ENCODE assay signal across 8 mouse cellular contexts in the genomic region with DNA sequence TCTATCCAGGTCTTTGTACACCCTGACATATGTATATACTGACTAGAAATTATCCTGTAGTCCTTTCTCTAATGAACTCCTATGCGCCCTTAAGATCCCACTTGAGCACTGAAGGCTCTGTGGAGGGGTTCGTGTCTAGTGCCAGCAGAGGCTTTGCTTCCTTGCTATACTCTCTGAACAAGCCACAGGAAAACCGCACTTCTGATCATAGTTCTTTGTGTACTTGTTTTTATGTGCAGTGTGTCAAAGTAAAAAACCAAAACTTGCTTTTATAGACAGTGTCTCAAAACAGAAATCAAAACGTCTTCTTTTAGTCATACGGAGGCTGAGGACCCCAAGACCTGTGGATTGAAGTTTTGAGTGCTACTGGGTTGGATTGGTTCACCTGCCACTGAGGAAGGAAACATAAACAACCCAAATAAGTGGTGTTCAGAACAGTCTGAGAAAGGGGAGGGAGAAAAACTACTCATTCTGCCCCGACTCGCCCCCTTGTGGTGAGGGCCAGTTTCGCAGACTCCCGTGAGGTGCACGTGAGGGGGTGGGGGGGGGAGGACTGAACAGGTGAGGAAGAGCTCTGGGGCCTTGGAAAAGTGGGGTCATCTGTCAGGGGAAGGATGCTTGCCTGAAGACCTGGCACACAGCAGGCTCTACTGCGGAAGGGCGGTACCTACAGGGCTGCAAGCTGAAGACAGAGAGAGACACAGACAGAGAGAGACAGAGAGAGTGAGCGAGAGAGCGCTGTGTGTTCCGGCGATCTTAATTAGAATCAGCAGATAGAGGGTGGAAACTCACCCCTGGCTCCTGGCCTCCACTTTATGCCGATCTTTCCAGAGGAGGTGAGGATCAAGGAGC. TPM values are rescaled to one million over a fixed set of nuclear protein-coding genes. Genes with fewer than 3 reads are reported as not detected.
DNase-seq lines count a peak whose midpoint lies in the region; ATAC-seq and TF ChIP-seq lines count a peak whose summit lies in the region.

No protein-coding gene starts in this region.

- 41% methylated on average over 17 of the region's 17 CpGs for WGBS in forebrain, embryonic 15.5 days
- WGBS in midbrain, embryonic 12.5 days = 44% methylated on average over 17 of the region's 17 CpGs

- peak; percentile 84 for TF ChIP-seq CTCF in testis, adult 2 months (IDR thresholded peaks at IDR 0.05; ENCODE audit: control insufficient read depth, insufficient read depth, insufficient replicate concordance, low read depth, low read length)

- peak; percentile 31; the same call in 1 of the 2 replicates for ATAC-seq in cerebellum, adult (ENCODE audit: insufficient number of reproducible peaks, low FRiP score, low TSS enrichment)
- ATAC-seq in forebrain, embryonic 15.5 days (replicated peaks) = 0 out of 2 replicates have a peak, but pooled peaks have one; percentile 61
- no peak for ATAC-seq in midbrain, embryonic 12.5 days (ENCODE audit: low FRiP score, low read depth)

- H3K4me2 ChIP-seq in forebrain, embryonic 15.5 days (replicated peaks) = peak overlapping the region; percentile 17; the same call in 1 of the 2 replicates
- peak overlapping the region; percentile 17; the same call in 1 of the 2 replicates for H3K4me2 ChIP-seq in midbrain, embryonic 12.5 days (replicated peaks)

- H3K9me3 ChIP-seq in forebrain, embryonic 15.5 days = no peaks in the 10 kb centered on the region
- 0 out of 2 replicates have a peak, but pooled peaks cover 4% of the 10 kb centered on the region for H3K9me3 ChIP-seq in midbrain, embryonic 12.5 days

- DNase-seq in cerebellum, adult 11-12 months = no peak
- DNase-seq in testis, postnatal 14 days (ENCODE audit: low spot score) = no peak
- peak; percentile 20 for DNase-seq in kidney, postnatal 14 days
- DNase-seq in thymus, postnatal 14 days = peak; percentile 68

- H3K27ac ChIP-seq in testis, adult 2 months (ENCODE audit: control insufficient read depth, insufficient read depth, low read depth, low read length) = peak overlapping the region; percentile 62; the same call in 1 of the 2 replicates
- no peak overlapping the region for H3K27ac ChIP-seq in forebrain, embryonic 15.5 days (replicated peaks)
- no peak overlapping the region for H3K27ac ChIP-seq in midbrain, embryonic 12.5 days (replicated peaks)

- no peaks in the 10 kb centered on the region for H3K27me3 ChIP-seq in testis, adult 2 months (ENCODE audit: control insufficient read depth, insufficient read depth, low read length)
- no peaks in the 10 kb centered on the region for H3K27me3 ChIP-seq in forebrain, embryonic 15.5 days
- H3K27me3 ChIP-seq in midbrain, embryonic 12.5 days = no peaks in the 10 kb centered on the region

- no peaks in the 10 kb centered on the region for H3K36me3 ChIP-seq in testis, adult 2 months (ENCODE audit: control insufficient read depth, insufficient read depth, low read length)
- no peaks in the 10 kb centered on the region for H3K36me3 ChIP-seq in forebrain, embryonic 15.5 days
- H3K36me3 ChIP-seq in midbrain, embryonic 12.5 days = no peaks in the 10 kb centered on the region

- no peak overlapping the region for H3K9ac ChIP-seq in forebrain, embryonic 15.5 days (replicated peaks)
- H3K9ac ChIP-seq in midbrain, embryonic 12.5 days (replicated peaks) = no peak overlapping the region

- peak overlapping the region; percentile 56 for H3K4me3 ChIP-seq in testis, adult 2 months (ENCODE audit: control insufficient read depth, low read depth, low read length)
- no peak overlapping the region for H3K4me3 ChIP-seq in forebrain, embryonic 15.5 days
- H3K4me3 ChIP-seq in midbrain, embryonic 12.5 days = no peak overlapping the region

- TF ChIP-seq POLR2A in testis, adult 2 months (IDR thresholded peaks at IDR 0.05; ENCODE audit: control insufficient read depth, low read depth, low read length) = no peak

- peaks cover 3% of the 10 kb centered on the region for H3K4me1 ChIP-seq in testis, adult 2 months (ENCODE audit: control insufficient read depth, insufficient read depth, low read length)
- no peaks in the 10 kb centered on the region for H3K4me1 ChIP-seq in forebrain, embryonic 15.5 days
- no peaks in the 10 kb centered on the region for H3K4me1 ChIP-seq in midbrain, embryonic 12.5 days

RNA-seq across cellular contexts. Expression of gene Rad23b, which starts 48.3 kb away (rescaled TPM):
- 400 and 416 TPM in 2 replicates for polyA plus RNA-seq in testis, adult 2 months (2012; rRNA removed)
- polyA plus RNA-seq in forebrain, embryonic 15.5 days (2015; fragmentation: Nextera tagmentation; extraction: Ambion mirVana) = 86.1 and 94.0 TPM in 2 replicates
- 109 and 113 TPM in 2 replicates for polyA plus RNA-seq in midbrain, embryonic 12.5 days (2016; fragmentation: Nextera tagmentation; extraction: Ambion mirVana)

Comparison
In these comparisons a context has a peak if more than half of its experiments do, and no peak if none do; other contexts are left out.
1. DNase-seq: peak in kidney, postnatal 14 days (single experiment) and thymus, postnatal 14 days (single experiment); none in cerebellum, adult 11-12 months (single experiment) and testis, postnatal 14 days (single experiment).